Mouse (Mus musculus): Measurements from ENCODE around the gene Gm17545. TPM values are rescaled to one million over a fixed set of nuclear protein-coding genes. Genes with fewer than 3 reads are reported as not detected.

Gene Gm17545
- polyA plus RNA-seq, 1 experiment = not detected

GRCm38 (mm10) chr9:22434101-22434500 is 20.0 kb upstream of the Gm17545 start:
- TF ChIP-seq POLR2A (IDR thresholded peaks at IDR 0.05; ENCODE audit: low read depth, low read length) = no peak
- TF ChIP-seq CTCF (IDR thresholded peaks at IDR 0.05; ENCODE audit: borderline replicate concordance, insufficient read depth, low read length) = no peak
- H3K27ac ChIP-seq (ENCODE audit: insufficient read depth, low read length) = no peak overlapping the region

GRCm38 (mm10) chr9:22438826-22439225 is 15.3 kb upstream of the Gm17545 start:
- TF ChIP-seq POLR2A (IDR thresholded peaks at IDR 0.05; ENCODE audit: low read depth, low read length) (no peak), CTCF (IDR thresholded peaks at IDR 0.05; ENCODE audit: borderline replicate concordance, insufficient read depth, low read length) (no peak)
- Histone ChIP-seq H3K4me1 (ENCODE audit: control insufficient read depth, insufficient read depth, low read length) (no peaks in the 10 kb centered on the region), H3K4me3 (ENCODE audit: insufficient read depth, low read length) (no peak overlapping the region), H3K27ac (ENCODE audit: insufficient read depth, low read length) (no peak overlapping the region)

More at GRCm38 (mm10) chr9:22434101-22434500, 20.0 kb upstream of the Gm17545 start:
- Histone ChIP-seq H3K4me3 (ENCODE audit: insufficient read depth, low read length) (no peak overlapping the region), H3K4me1 (ENCODE audit: control insufficient read depth, insufficient read depth, low read length) (peaks cover 3% of the 10 kb centered on the region)

- TF ChIP-seq POLR2A (IDR thresholded peaks at IDR 0.05; ENCODE audit: low read depth, low read length) (no peak), CTCF (IDR thresholded peaks at IDR 0.05; ENCODE audit: borderline replicate concordance, insufficient read depth, low read length) (no peak)
- Histone ChIP-seq H3K4me1 (ENCODE audit: control insufficient read depth, insufficient read depth, low read length) (no peaks in the 10 kb centered on the region), H3K27ac (ENCODE audit: insufficient read depth, low read length) (no peak overlapping the region), H3K4me3 (ENCODE audit: insufficient read depth, low read length) (no peak overlapping the region)
Observed at GRCm38 (mm10) chr9:22443157-22443556, 10.9 kb upstream of the Gm17545 start.

- TF ChIP-seq CTCF (IDR thresholded peaks at IDR 0.05; ENCODE audit: borderline replicate concordance, insufficient read depth, low read length) (no peak), POLR2A (IDR thresholded peaks at IDR 0.05; ENCODE audit: low read depth, low read length) (no peak)
- no peaks in the 10 kb centered on the region for H3K4me1 ChIP-seq (ENCODE audit: control insufficient read depth, insufficient read depth, low read length)
- no peak overlapping the region for H3K27ac ChIP-seq (ENCODE audit: insufficient read depth, low read length)
- no peak overlapping the region for H3K4me3 ChIP-seq (ENCODE audit: insufficient read depth, low read length)
Observed at GRCm38 (mm10) chr9:22445123-22445522, 9.0 kb upstream of the Gm17545 start.

- TF ChIP-seq POLR2A (IDR thresholded peaks at IDR 0.05; ENCODE audit: low read depth, low read length) (no peak), CTCF (IDR thresholded peaks at IDR 0.05; ENCODE audit: borderline replicate concordance, insufficient read depth, low read length) (no peak)
- no peak overlapping the region for H3K27ac ChIP-seq (ENCODE audit: insufficient read depth, low read length)
- no peak overlapping the region for H3K4me3 ChIP-seq (ENCODE audit: insufficient read depth, low read length)
- no peaks in the 10 kb centered on the region for H3K4me1 ChIP-seq (ENCODE audit: control insufficient read depth, insufficient read depth, low read length)
Observed at GRCm38 (mm10) chr9:22447213-22447612, 6.9 kb upstream of the Gm17545 start.

GRCm38 (mm10) chr9:22448420-22448819 is 5.7 kb upstream of the Gm17545 start:
- H3K27ac ChIP-seq (ENCODE audit: insufficient read depth, low read length) = no peak overlapping the region
- no peak overlapping the region for H3K4me3 ChIP-seq (ENCODE audit: insufficient read depth, low read length)
- TF ChIP-seq CTCF (IDR thresholded peaks at IDR 0.05; ENCODE audit: borderline replicate concordance, insufficient read depth, low read length) = no peak
- no peak for TF ChIP-seq POLR2A (IDR thresholded peaks at IDR 0.05; ENCODE audit: low read depth, low read length)
- no peaks in the 10 kb centered on the region for H3K4me1 ChIP-seq (ENCODE audit: control insufficient read depth, insufficient read depth, low read length)

GRCm38 (mm10) chr9:22449209-22449608 is 4.9 kb upstream of the Gm17545 start:
- H3K4me3 ChIP-seq (ENCODE audit: insufficient read depth, low read length) = no peak overlapping the region
- TF ChIP-seq POLR2A (IDR thresholded peaks at IDR 0.05; ENCODE audit: low read depth, low read length) = no peak
- TF ChIP-seq CTCF (IDR thresholded peaks at IDR 0.05; ENCODE audit: borderline replicate concordance, insufficient read depth, low read length) = no peak

GRCm38 (mm10) chr9:22452697-22453096 is 1.4 kb upstream of the Gm17545 start:
- no peak overlapping the region for H3K27ac ChIP-seq (ENCODE audit: insufficient read depth, low read length)
- no peak overlapping the region for H3K4me3 ChIP-seq (ENCODE audit: insufficient read depth, low read length)
- no peak for TF ChIP-seq POLR2A (IDR thresholded peaks at IDR 0.05; ENCODE audit: low read depth, low read length)
- no peak for TF ChIP-seq CTCF (IDR thresholded peaks at IDR 0.05; ENCODE audit: borderline replicate concordance, insufficient read depth, low read length)
- no peaks in the 10 kb centered on the region for H3K4me1 ChIP-seq (ENCODE audit: control insufficient read depth, insufficient read depth, low read length)

More at GRCm38 (mm10) chr9:22449209-22449608, 4.9 kb upstream of the Gm17545 start:
- no peak overlapping the region for H3K27ac ChIP-seq (ENCODE audit: insufficient read depth, low read length)
- no peaks in the 10 kb centered on the region for H3K4me1 ChIP-seq (ENCODE audit: control insufficient read depth, insufficient read depth, low read length)

GRCm38 (mm10) chr9:22453501-22453924 is 577 bp upstream of the Gm17545 start:
- no peak for TF ChIP-seq CTCF (IDR thresholded peaks at IDR 0.05; ENCODE audit: borderline replicate concordance, insufficient read depth, low read length)
- TF ChIP-seq POLR2A (IDR thresholded peaks at IDR 0.05; ENCODE audit: low read depth, low read length) = no peak
- no peak overlapping the region for H3K27ac ChIP-seq (ENCODE audit: insufficient read depth, low read length)

GRCm38 (mm10) chr9:22455041-22455440 is 951 bp downstream of the Gm17545 start:
- Histone ChIP-seq H3K4me3 (ENCODE audit: insufficient read depth, low read length) (no peak overlapping the region), H3K4me1 (ENCODE audit: control insufficient read depth, insufficient read depth, low read length) (no peaks in the 10 kb centered on the region), H3K27ac (ENCODE audit: insufficient read depth, low read length) (no peak overlapping the region)
- no peak for TF ChIP-seq CTCF (IDR thresholded peaks at IDR 0.05; ENCODE audit: borderline replicate concordance, insufficient read depth, low read length)

More at GRCm38 (mm10) chr9:22453501-22453924, 577 bp upstream of the Gm17545 start:
- Histone ChIP-seq H3K4me3 (ENCODE audit: insufficient read depth, low read length) (no peak overlapping the region), H3K4me1 (ENCODE audit: control insufficient read depth, insufficient read depth, low read length) (no peaks in the 10 kb centered on the region)
